Mouse (Mus musculus): Measurements from ENCODE around the gene Rflnb. TPM values are rescaled to one million over a fixed set of nuclear protein-coding genes. Genes with fewer than 3 reads are reported as not detected.
A peak's percentile ranks its signal among the peaks of the same experiment; 100 is the strongest.

Gene Rflnb
- 1.0 TPM in 1 of 2 replicates, not detected in the other for polyA plus RNA-seq (2012; ENCODE audit: insufficient read depth, low replicate concordance)

DNA sequence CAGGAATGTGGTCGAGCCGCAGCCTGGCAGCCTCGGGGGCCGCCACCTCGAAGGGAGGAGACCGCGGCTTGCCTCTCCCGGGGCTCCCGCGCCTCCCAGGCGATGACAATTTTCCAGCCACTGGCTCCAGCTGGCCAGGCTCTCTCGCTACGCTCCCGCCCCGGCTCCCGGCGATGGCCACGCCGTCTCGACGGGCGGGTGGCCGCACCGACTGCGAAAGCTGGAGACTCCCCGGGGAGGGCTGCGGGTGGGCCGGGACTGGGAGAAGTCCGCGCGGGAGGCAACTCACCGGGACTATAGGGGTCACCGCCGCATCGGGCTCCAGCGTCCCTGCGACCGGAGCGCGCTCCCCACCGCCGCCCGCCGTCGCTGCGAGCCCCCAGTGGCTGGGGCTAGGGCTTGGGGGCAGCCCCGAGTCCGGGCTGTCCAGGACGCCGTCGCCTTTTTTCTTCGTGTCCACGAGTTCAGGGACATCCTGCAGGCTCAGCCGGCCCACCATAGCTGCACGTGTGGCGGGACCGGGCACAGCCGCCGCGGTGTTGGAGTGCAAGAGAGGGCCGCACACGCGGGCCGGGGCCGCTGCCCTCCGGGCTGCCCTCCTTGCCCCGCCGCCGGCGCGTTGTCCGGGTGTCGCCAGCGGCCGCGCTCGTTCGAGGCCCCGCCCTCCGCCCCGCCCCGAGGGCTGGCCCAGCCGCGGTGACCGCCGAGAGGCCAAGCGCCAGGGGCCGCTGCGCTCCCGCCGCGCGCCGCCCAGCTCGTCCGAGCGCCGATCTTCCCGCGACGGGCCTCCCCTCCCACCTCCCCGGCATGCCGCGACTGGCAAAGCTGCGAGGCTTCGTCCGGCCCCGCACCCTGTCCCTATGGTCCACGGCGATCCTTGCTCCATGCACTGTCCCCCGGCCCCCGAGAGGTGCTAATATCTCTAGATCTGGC, at the start of gene Rflnb:
Rflnb (minus strand) TSS at position 644 of the 933 bp plus-strand sequence.
- Histone ChIP-seq H3K27me3 (replicated peaks) (peaks cover 85% of the 10 kb centered on the region), H3K9me3 (no peaks in the 10 kb centered on the region), H3K4me3 (replicated peaks) (peak within 1 kb of the TSS; percentile 93), H3K4me1 (peaks cover 33% of the 10 kb centered on the region), H3K36me3 (replicated peaks; ENCODE audit: low read length) (no peaks in the 10 kb centered on the region)
- TF ChIP-seq GATA1 (IDR thresholded peaks at IDR 0.05; ENCODE audit: borderline replicate concordance, low read length) (no peak), FLI1 (IDR thresholded peaks at IDR 0.05; ENCODE audit: low read length) (no peak)

DNA sequence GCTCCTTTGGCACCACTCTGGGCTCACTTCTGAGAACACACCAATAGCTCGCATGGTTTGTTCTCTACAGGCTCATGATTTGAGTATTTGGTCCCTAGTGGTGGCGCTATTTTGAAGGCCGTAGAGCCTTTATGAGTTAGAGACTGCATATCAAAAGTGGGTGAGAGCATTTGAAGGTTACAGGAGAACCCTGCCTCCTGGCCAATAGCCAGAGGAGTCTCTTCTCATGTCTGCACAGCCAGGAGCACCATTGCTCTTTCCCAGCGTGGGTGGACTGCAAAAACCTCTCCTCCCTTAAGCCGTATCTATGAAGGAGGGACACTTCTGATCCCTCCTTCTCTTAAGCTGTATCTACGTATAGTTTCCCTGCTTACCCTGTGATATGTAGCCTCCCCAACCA, 49.8 kb upstream of the Rflnb start:
- Histone ChIP-seq H3K9me3 (no peaks in the 10 kb centered on the region), H3K4me1 (0 out of 2 replicates have a peak, but pooled peaks cover 4% of the 10 kb centered on the region), H3K4me3 (replicated peaks) (no peak overlapping the region), H3K27me3 (replicated peaks) (no peaks in the 10 kb centered on the region), H3K36me3 (replicated peaks; ENCODE audit: low read length) (peaks cover 96% of the 10 kb centered on the region)
- TF ChIP-seq GATA1 (IDR thresholded peaks at IDR 0.05; ENCODE audit: borderline replicate concordance, low read length) (no peak), FLI1 (IDR thresholded peaks at IDR 0.05; ENCODE audit: low read length) (no peak)

DNA sequence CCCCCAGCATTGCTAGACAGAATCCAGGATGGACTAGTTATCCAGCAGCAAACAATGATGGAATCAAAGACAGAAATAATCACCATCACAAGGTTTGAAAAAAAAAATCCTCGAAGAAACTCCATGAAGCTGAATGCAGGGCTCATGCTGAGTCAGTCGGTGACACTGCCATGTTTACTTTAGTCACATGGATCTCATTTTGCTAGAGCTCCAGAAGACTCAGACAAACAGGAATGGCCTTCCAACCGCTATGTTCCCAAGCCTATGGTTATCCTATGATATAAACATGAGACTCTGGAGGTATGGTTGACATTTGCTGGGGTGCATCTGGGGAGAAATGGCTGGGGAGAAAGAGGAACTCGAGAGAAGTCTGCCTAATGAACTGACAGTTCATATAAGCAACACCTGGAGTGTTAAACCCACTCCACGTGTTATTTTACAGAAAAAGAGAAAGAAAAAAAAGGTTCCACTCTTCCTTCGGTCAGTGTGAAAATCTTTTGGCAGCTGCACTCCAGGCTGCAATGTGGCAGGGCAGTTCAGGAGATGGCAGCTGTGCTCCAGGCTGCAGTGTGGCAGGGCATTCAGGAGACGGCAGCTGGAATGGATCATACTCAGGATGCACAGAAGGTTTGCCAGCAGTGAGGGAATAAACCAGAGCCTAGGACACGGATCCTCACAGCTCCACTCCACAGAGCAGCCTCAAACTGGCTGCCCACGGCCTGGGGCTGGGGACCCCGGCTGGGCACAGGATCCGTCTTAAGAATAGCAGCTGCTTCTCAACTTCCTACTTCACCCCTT, 46.9 kb upstream of the Rflnb start:
- H3K9me3 ChIP-seq, result no peaks in the 10 kb centered on the region
- no peak for TF ChIP-seq GATA1 (IDR thresholded peaks at IDR 0.05; ENCODE audit: borderline replicate concordance, low read length)
- TF ChIP-seq FLI1 (IDR thresholded peaks at IDR 0.05; ENCODE audit: low read length), result no peak
- H3K36me3 ChIP-seq (replicated peaks; ENCODE audit: low read length), result peaks cover 95% of the 10 kb centered on the region
- no peak overlapping the region for H3K4me3 ChIP-seq (replicated peaks)
- no peaks in the 10 kb centered on the region for H3K4me1 ChIP-seq
- H3K27me3 ChIP-seq (replicated peaks), result no peaks in the 10 kb centered on the region

DNA sequence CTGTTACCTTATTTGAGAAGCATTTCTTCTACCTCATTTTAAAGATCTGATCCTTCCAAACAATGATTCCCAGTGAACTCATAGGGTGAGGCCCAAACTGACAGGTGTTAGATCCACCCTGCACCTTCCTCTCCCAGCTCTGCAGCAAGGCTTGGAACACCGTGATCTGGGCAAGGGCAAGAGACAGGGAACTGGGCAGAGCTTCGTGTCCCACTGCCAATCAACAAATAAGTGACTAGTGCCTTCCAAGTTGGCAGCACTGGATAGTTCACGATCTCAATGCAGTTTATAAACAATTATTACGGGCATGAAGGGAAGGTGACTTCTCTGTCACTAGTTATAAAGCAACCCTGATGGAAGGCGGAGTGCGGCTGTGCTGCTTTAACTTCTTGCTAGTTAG, 42.2 kb upstream of the Rflnb start:
- Histone ChIP-seq H3K36me3 (replicated peaks; ENCODE audit: low read length) (peaks cover 78% of the 10 kb centered on the region), H3K4me3 (replicated peaks) (no peak overlapping the region), H3K4me1 (no peaks in the 10 kb centered on the region), H3K9me3 (no peaks in the 10 kb centered on the region), H3K27me3 (replicated peaks) (no peaks in the 10 kb centered on the region)
- TF ChIP-seq GATA1 (IDR thresholded peaks at IDR 0.05; ENCODE audit: borderline replicate concordance, low read length) (no peak), FLI1 (IDR thresholded peaks at IDR 0.05; ENCODE audit: low read length) (no peak)

DNA sequence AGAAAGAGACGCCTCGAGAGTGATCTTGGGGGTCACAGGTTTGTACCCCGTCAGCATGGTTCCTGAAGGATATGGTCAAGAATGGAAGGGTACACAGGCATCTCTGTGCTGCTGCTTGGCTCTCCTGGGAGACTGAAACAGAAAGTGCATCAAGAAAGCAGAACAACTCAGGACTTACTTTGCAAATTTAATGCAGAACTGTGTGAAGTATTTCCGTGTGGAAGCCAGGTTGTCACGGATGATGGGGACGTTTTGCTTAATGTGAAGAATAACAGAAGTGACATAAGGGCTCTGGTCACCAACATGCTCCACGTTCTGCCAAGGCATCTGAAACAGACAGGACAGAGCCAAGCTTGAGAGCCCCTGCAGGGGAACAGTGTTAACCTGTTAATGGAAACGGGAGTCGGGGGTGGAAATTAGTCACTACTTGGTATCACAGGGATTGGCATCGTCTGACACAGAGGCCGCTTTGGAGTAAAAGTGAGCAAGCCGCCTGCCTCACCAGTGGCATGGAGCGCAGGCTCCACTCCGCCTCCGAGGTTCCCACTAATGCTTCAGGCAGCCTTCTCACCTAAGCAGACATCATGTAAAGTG, 39.1 kb upstream of the Rflnb start:
- Histone ChIP-seq H3K4me3 (replicated peaks) (no peak overlapping the region), H3K27me3 (replicated peaks) (no peaks in the 10 kb centered on the region), H3K4me1 (no peaks in the 10 kb centered on the region), H3K9me3 (no peaks in the 10 kb centered on the region), H3K36me3 (replicated peaks; ENCODE audit: low read length) (peaks cover 74% of the 10 kb centered on the region)
- TF ChIP-seq GATA1 (IDR thresholded peaks at IDR 0.05; ENCODE audit: borderline replicate concordance, low read length), result no peak
- no peak for TF ChIP-seq FLI1 (IDR thresholded peaks at IDR 0.05; ENCODE audit: low read length)

DNA sequence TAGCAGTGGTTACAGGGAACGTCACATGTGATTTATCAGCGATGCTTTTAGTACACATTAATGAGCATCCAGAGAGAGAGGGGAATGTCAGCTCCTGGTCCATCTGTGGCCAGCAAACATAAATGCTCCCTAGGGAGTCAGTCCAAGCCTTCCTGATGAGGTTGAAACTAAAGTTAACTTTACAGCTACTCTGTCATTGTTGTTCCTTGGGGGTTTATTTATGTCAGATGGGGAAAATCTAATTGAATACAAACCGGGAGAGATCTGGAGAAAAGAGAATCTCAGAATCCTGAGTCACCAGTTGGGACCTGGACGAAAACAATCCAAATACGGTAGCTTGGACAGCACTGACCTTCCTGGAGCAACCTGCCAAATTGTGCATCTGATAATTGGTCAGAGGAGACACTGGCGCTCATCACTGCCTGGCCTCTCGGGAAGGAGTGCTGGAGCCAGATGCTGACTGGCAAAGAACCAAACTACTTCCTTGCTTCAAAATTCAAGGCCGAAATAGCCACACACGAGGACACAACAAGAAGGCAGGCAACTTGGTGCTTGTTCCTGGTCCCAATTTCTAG, 38.0 kb upstream of the Rflnb start:
- TF ChIP-seq GATA1 (IDR thresholded peaks at IDR 0.05; ENCODE audit: borderline replicate concordance, low read length) (no peak), FLI1 (IDR thresholded peaks at IDR 0.05; ENCODE audit: low read length) (no peak)
- peaks cover 73% of the 10 kb centered on the region for H3K36me3 ChIP-seq (replicated peaks; ENCODE audit: low read length)
- H3K9me3 ChIP-seq, result no peaks in the 10 kb centered on the region
- no peaks in the 10 kb centered on the region for H3K27me3 ChIP-seq (replicated peaks)
- H3K4me3 ChIP-seq (replicated peaks), result no peak overlapping the region
- no peaks in the 10 kb centered on the region for H3K4me1 ChIP-seq

DNA sequence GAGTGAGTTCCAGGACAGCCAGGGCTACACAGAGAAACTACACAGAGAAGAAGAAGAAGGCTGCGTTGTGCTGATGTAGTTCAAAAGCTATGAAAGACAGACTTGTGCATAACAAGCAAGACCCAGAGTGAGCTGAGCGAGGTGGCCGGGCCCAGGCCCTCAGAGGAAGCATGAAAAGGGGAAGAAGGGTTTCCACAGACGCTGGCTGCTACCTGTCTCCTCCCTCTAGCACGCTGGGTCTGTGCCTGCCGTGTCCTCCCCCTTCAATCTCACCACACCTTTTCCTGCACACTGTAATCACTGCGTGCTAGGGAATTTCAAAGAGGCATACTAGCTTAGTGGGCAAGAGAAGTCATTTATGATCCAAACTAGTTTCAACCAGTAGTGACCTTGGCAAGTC, 36.8 kb upstream of the Rflnb start:
- no peaks in the 10 kb centered on the region for H3K9me3 ChIP-seq
- H3K4me1 ChIP-seq, result no peaks in the 10 kb centered on the region
- no peak overlapping the region for H3K4me3 ChIP-seq (replicated peaks)
- no peaks in the 10 kb centered on the region for H3K27me3 ChIP-seq (replicated peaks)
- H3K36me3 ChIP-seq (replicated peaks; ENCODE audit: low read length), result peaks cover 74% of the 10 kb centered on the region
- TF ChIP-seq GATA1 (IDR thresholded peaks at IDR 0.05; ENCODE audit: borderline replicate concordance, low read length) (no peak), FLI1 (IDR thresholded peaks at IDR 0.05; ENCODE audit: low read length) (no peak)

DNA sequence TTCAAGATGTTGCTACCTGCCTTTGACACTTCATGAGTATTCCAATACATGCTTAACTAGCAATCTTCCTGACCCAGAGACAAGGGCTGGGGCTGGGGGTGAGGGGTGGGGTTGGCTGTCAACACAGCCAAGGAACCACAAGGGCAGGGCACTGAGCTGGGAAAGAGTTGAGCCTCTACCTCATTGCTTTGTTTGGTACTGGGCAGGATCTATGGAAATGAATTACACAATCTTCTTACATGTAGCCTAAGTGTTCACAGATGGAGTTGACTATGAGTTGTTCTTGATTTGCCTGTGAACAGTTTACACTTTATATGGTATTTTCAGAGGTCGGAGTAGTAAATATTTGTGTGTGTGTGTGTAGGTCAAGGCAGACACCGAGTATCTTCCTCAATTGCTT, 33.3 kb upstream of the Rflnb start:
- TF ChIP-seq FLI1 (IDR thresholded peaks at IDR 0.05; ENCODE audit: low read length) (no peak), GATA1 (IDR thresholded peaks at IDR 0.05; ENCODE audit: borderline replicate concordance, low read length) (no peak)
- no peaks in the 10 kb centered on the region for H3K9me3 ChIP-seq
- peaks cover 3% of the 10 kb centered on the region for H3K4me1 ChIP-seq
- H3K4me3 ChIP-seq (replicated peaks), result no peak overlapping the region
- no peaks in the 10 kb centered on the region for H3K27me3 ChIP-seq (replicated peaks)
- H3K36me3 ChIP-seq (replicated peaks; ENCODE audit: low read length), result peaks cover 72% of the 10 kb centered on the region

DNA sequence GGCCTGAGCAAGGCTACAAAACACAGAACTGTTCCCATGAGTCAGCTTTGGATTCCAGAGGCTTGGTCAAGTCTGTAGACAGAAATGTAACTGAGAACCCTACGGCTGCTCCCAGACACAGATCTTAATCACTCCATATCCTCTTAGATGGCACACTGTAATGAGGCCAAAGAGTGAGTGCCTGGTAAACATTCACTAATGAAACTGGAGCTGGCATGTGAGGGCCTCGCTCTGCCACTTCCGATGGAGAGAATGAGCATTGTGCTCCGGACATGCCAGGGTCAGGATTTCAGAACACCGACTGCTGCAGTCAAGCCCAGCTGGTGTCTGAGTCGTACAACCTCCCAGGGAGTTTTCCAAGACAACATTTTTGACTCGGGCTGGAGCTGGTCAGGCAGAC, 32.4 kb upstream of the Rflnb start:
- Histone ChIP-seq H3K27me3 (replicated peaks) (no peaks in the 10 kb centered on the region), H3K36me3 (replicated peaks; ENCODE audit: low read length) (peaks cover 66% of the 10 kb centered on the region), H3K9me3 (no peaks in the 10 kb centered on the region), H3K4me3 (replicated peaks) (no peak overlapping the region), H3K4me1 (peaks cover 5% of the 10 kb centered on the region)
- TF ChIP-seq FLI1 (IDR thresholded peaks at IDR 0.05; ENCODE audit: low read length) (no peak), GATA1 (IDR thresholded peaks at IDR 0.05; ENCODE audit: borderline replicate concordance, low read length) (no peak)

All from megakaryocyte, embryonic 14.5 days (primary cell).